Mouse (Mus musculus) WW6 (cell line): ENCODE data around the gene Zfyve21.

Source experiments
- DNase-seq: peaks from one replicate; pipeline ENCODE4 v3.0.0-alpha.2; 2013; ENCODE audit warnings: low read depth, low spot score

Gene Zfyve21

DNA sequence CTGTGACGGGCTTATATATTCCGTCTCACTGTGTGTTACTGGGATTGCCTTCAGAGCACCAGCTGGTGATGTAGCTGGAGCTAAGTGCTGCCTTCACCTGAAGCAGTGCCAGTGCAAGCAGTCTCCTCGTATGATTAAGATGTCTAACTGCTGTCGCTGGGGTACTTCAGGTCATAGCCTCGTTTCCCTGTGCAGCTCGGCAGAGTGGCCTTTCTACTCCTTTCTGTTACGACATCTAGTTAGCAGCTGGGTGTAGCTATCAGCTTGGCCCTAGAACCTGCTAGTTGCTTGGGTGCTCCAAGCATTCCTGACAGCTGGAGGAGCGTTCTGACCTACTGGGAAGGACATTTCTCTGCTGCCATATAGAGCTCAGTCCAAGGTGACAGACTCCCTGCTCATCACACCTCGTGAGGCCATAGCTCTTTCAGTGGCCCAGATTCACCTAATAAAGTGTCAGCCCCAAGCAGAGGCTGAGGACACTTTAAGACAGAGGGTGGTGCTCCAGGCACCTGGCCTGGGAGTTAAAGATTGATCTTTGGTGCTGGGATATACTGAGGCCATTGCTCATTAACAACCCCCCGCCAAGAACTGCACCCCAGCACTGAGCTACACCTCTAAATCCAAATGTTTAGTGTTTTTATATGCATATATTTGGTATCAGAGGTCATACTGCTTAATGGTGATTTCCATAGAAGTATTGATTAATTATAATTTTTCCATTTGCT is 13.3 kb upstream of the Zfyve21 start:
- no peak for DNase-seq

DNA sequence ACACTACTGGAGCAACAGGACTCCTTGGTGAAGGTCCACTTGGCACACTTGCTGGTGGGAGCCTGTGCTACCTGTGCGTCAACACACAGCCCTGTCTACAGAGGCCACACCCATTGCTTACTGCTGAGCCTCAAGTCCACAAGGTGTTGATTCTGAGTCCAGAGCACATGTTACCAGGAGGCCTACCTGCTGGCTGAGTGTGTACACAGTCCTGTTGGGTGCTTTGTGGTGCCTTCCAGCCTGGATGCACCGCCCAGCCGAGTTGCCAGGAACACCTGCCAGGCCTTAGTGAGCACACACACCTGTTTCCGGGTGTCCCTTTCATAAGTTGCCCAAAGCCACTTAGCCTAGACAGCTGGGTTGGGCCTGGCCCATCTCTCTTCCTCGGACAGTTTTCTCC is 10.4 kb upstream of the Zfyve21 start:
- DNase-seq = no peak

DNA sequence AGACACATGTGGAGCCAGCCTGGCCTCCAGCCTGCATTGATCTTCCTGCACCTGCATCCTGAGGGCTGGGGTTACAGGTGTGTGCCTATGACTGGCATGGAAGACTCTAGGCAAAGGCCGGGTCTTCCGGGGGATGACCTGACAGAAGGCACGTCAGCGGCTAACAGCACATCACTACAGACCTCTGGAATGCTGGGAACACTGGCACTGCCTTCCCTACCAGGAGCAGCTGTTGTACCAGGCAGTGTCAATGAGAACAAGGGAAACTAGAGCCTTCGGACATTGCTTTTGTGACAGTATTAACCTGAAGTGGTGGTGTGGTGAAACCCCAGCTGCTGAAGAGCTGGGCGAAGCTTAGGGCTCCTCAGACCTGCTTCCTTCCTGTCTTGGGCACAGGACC is 5.2 kb upstream of the Zfyve21 start:
- no peak for DNase-seq

DNA sequence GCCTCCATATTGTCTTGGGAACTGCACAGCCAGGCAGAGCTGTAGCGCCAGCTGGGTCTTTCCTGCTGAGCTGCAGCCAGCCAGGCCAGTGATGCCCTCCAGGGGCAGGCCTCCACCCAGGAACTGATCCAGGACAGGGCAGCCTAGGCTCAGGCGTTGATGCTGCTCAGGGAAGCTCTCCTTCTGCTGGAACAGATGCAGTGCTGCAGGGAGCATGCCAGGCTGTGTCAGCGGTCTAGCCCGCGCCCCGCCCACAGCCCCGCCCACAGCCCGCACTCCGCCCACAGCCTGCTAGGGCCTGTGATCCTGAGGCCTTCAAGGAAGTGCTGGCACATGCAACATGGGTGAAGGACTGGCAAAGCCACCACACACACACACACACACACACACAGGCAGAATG is 4.2 kb upstream of the Zfyve21 start:
- DNase-seq = no peak

DNA sequence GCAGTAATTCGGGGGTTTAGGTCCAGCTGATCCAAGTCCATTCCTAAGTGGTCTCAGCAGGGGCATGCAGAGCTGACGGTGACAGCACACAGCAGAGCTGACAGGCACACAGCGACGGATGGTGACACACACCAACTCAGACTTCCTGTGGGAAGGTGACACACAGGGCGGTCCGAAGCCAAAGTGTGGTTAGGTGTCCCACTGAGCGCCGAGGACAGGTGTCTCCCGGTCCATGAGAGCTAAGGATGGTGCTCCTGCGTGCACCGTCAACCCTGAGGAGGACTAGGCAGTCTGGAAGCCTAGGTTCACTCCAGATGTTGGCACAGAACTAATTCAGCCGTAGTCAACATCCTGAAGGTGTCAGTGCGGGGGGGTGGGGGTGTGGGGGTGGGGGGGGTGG is 1.9 kb upstream of the Zfyve21 start:
- no peak for DNase-seq

DNA sequence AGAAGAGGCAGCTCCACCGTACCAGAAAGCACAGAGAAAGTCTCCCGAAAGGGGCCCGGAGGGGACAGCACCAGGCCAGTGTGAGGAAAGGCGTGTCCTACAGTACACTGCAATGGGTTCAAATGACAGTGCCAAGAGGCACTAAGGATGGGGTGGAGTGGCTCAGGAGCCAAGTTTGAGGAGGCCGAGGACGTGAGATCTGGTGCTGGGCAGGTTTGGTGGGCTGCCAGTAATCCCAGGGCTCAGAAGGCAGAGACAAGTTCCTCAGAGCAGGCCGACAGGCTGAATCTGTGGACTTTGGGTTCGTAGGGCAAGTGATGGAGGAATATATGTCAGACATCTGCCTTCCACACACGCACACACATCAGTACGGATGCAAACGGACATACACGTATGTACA is 1.4 kb upstream of the Zfyve21 start:
- no peak for DNase-seq

DNA sequence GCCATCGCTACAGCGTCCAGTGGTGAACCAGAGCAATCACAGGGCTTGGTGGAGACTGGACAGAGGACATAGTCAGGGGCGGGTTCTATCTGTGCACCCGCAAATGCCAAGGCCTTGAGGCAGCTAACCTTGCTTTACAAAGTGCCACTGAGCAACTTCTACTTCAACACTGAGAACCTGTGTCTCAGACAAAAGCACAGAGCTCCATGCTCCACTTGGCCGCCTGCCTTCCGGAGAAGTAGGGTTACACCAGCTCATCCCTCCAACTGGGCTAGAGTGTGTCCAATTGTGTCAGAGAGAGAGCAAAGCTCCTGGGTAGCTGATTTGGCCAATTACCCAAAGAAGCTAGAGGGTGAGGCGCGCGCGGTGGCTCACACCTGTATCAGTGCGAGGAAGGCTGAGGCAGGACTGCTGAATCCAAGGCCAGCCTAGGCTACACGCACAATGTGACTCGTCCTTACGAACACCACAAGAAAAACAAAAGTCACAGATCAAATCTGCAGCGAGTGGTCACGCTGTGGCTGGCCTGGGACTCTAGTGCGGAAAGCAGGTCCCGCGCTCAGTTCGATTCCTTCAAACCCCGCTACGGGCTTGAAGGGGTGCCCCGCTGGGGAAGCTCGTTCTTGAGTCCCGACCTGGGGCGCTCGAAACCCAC is 732 bp upstream of the Zfyve21 start:
- DNase-seq = no peak

DNA sequence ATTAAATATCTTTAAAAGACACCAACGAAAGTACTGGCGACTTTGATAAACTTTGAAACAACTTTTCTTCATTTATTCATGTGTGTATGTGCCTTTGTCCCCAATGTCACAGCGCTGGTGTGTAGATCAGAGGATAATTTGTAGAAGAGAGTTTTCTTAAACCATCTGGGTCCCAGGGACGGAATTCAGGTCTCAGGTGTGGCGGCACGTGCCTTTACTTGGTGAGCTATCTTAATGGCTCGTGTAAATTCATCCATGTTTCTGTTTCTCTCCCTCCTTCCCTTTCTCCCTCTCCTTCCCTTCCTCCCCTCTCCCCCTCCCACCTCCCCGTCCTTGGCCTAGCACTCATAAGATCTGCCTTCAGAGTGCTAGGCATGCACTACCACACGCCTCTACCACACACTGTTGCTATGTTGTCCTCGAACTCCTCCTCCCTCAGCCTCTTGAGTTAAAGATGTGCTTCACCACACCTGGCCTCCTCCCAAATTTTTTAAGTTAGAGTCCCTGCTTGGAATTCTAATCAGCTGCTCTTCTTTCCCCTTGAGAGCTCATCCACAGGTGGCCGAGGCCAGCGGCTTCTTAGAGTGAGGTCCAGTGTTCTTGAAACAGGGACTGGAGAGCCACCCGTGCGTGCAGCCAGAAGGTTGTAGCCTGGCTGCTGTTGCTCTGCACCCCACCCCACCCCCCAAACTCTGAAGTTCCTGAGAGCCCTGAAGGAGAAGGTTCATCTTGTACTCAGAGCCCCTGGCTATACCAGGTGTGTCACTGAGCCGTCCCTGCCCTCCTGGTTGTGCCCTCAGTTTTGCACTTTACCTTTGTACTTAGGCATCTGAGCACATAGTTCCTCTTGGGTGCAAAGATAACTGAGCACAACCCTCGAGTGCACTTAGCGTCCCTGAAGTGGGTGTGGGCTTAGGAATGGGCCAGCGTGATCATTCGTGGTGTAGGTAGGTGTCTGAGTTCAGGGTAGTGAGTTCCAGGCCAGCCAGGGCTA is 1.1 kb downstream of the Zfyve21 start:
- no peak for DNase-seq

DNA sequence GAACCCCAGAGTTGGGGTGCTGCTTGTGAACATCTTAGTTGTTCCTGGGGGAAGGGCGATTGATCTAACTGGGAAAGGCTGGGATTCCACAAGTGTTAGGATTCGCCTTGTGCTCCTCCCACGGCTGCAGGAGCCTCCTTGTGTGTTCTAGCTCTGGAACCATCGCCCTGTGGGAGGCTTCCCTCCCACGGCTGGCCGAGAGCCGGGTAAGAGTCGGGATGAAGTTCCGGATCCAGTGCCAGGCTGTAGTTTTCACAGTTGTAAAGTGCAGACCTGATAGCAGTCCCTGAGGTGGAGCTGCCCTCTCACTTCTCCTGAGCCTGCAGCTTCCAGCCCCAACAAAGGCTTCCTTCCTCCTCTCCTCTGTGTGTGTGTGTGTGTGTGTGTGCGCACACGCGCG is 2.6 kb downstream of the Zfyve21 start:
- no peak for DNase-seq

DNA sequence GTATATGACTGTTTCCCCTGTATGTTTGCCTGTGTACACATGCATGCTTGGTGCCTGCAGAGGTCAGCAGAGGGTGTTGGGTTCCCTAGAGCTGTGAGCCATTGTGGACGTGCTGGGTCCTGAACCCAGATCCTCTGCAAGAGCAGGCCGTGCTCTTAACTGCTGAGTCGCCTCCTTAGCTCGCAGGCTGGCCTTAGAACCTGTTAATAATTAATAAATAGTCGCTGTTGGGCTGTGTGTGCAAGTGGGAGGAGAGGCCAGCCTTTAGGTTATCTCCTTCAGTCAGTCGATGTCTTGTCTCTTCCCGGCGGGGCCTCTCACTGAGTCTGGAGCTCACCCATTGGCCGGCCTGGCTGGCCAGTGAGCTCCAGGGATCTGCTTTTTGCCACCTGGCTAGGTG is 3.0 kb downstream of the Zfyve21 start:
- DNase-seq = no peak

DNA sequence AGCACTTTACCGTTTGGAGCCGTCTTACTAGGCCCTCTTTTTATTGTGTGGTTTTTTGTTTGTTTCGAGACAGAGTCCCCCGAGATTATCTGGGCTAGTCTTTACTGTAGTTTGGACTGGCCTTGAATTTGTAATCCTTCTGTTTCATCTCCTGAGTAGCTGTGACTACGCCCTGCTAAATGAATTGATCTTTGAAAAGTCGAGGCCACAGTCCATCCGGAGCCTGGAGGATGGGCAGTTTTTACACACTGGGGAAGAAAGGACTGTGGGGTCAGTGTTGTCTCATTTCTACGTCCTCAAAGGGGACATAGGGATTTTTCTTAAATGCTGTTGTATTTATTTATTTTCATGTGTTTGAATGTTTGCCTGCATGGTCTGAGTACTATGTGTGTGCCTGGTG is 4.0 kb downstream of the Zfyve21 start:
- no peak for DNase-seq

DNA sequence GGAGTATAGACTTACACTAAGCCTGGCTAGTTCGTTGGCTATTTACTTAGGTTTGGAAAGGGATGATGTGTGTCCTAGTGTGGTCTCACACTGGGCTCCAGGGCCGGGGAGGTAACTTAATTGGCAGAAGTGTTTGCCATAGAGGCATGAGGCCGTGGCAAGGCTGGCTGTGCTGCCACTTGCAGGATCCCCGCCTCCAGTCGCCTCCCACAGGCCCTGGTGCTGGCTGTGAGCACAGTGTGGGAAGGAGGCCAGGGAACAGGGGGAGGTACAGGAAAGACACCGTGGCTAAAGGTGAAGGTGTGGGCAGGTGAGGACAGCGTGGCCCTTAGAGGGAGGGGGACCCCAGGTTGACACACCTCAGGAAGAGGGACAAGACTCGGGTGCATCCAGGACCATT is 6.0 kb downstream of the Zfyve21 start:
- DNase-seq = no peak

DNA sequence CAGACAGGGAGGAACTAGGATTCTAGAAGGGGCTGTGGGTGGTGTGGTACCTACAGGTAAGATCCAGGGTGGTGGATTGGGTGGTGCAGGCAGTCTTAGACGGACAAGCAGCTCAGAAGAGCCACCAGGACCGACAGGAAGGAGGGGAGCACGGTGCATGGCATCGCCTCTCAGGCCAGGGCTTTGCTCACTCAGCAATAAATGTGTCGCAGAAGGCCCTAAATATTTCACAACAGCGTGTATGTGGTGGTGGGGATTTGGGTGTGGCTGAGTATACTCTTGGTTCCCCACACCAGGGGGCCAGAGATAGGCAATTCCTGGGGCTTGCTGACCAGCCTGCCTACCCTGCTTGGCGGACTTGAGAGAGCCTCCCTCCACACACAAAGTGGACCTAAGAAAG is 6.7 kb downstream of the Zfyve21 start:
- DNase-seq = no peak

DNA sequence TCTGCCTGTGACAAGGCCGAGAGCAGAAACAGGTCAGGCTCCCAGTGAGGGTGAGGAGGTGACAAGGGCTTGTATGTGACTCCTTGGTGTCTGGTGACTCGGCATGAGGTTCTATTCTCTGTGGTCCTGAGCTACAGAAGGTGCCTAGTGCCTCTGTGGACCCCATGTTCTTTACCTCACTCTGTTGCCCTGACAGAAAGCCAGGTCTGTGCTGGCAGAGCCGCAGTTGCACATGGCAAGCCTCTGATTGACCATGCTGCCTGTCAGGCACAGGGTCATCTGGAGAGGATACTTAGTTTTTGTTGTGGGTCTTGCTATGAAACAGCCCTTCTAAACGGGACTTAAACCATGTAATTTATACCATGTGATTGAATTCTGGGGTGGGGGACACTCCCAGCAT is 8.0 kb downstream of the Zfyve21 start:
- DNase-seq = no peak

DNA sequence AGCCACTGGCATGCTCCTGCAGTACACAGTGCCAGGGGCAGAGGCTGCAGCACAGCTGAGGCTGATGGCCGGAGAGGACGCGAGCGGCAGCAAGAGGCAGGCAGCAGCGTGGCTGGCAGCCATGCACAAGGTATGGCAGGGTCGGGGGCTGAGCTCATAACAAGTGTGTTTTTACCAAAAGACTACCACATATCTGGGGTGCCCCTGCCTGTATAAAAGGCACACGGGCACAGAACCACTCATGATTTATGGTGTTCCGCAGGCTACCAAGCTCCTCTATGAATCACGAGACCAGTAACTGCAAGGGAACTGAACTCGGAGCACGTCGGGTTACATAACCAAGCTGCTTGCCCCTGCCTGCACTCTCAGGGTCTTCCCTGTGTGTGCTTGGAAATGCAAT is 13.6 kb downstream of the Zfyve21 start:
- no peak for DNase-seq

DNA sequence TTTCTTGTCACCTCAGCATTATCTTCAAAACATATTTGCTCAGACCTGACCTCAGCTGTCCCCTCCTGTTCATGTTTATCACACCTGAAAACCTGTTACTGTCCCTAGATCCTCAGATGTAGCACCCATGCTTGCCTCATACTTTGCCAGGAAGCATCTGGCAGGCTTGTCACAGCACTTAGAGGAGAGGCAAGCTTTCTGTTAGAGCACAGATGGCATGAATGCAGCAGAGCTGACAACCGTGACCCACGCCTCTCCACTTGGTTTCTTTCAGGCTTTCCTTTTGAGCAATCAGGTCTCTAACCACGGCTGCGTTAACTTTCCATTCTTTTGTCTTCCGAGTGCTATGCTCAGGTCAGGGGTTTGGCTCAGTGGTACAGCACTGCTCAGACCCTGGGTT is 15.5 kb downstream of the Zfyve21 start:
- no peak for DNase-seq

DNA sequence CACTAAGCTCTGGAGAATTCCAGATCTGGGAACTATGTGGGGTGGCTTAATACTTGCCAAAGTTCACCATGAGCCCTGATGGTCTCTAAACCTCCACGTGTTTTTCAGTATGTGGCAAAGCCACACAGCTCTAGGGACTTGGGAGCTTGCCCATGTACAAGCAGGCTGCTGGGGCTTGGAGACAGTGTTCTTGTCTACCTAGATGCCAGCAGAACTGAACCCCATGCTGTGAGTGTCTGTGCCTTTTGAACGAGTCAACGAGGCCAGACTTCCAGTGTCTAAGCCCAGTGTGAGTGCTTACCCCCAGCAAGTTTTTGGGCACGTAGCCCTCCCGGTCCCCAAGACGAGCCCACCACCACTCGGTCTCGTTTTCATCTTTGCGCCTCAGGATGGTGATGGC is 16.0 kb downstream of the Zfyve21 start:
- no peak for DNase-seq

DNA sequence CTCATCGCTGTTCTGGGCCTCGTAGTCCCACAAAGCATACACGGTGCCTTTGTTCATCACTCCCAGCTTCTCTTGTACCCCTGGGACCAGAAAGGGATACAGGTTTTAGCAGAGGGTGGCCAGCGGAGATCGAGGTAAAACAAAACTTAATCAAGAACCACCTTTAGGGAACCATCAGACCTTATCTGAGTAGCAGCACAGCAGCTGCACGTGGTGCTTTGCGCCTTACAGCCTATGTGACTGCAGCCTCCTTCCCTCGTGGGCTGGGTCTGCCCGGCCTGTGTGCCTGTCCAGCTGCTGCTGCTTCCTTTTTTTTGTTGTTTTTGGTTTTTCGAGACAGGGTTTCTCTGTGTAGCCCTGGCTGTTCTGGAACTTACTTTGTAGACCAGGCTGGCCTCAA is 16.4 kb downstream of the Zfyve21 start:
- DNase-seq = no peak

DNA sequence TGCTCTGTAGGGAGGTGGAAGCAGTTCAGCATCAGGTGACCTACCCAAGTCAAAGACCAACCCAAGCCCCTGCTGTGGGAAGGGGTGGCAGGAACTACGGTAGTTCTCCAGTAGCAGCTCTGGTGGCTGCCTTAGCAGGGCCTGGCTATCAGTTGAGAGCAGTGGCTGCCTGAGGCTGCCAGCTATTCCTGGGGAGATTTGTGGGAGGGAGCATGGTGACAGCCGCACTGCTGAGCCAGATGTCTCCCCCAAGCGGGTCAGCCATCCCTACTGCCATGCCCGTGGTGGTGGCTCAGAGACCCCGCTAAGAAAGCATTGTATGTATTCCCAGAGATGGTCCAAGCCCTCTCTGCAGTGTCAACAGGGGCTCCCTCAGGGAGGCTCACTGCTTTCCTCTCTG is 18.7 kb downstream of the Zfyve21 start:
- DNase-seq = no peak

DNA sequence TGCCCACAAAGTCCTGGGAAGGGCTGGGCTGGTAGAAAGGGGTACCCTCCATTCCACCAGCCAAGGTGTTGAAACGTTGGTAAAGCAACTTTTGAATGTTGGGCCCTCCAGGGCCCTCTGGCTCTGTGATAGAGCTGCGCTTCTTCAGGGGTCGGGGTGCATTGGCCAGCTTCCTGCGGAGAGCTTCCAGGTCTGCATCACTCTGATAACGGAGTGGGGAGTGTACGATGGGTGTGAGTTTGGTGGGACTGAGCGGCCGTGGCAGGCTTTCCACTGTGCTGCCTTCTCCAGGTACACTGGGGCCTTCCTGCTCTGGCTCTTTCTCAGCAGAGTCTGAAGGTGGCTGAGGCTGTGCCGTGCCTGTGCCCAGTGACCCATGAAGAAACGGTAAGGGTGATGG is 19.5 kb downstream of the Zfyve21 start:
- no peak for DNase-seq

DNA sequence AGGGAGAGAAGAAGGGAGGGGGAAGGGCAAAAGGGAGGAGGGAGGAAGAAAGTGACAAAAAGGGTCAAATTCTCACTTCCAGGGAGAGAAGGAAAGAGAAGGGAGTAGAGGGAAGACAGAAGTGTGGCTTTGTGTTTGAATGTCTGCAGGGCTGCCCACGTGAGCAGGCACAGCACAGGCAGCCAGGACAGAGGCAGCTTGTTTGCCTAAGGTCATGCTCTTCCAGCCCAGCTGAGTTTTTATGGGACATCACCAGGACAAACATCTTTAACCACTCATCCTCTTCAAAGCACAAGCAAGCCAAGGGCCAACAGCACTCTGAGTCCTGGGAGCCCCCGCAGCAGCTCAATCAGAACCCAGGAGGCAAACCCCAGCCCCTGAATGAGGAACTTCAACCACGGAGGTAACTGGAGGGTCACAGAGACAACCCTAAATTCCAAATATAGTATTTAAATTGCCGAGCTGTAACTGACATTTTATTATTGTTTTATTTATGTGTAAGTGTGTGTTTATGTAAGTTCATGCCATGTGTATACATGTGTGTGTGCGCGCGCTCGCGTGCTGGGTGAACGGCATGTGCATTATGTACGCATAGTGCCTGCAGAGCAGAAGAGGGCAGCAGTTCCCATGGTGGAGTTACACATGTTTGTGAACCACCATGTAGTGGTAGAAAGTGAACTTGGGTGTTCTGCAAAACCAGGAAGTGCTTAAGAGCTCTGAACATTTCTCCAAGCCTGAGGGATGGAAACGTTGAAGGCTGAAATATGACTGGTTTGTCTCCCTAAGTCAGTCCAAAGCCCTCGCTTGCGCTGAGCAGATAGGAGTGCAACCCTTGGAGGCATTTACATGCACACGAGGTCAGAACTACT is 28.8 kb downstream of the Zfyve21 start:
- no peak for DNase-seq

DNA sequence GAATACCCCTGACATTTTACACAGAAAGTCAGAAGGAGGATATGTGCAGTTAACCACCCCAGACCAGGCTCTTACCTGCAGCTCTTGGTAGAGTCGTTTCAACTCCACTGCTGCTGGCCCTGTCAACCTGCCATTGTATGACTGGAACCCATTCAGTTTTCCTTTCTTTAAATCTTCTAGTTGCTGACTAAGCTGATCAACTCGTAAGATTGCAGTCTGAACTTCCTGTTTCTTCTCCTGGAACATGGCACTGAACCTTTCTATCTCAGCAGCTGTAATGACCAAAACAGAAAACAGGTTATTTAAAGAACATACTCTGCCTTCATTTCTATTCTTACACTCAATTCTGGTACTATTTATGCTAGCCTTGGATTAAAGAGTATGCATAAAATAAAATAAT is 29.5 kb downstream of the Zfyve21 start:
- DNase-seq = no peak
